Mouse (Mus musculus) adipocyte (in vitro differentiated cells): ENCODE measurements around the gene Copb2.
A peak's percentile ranks its signal among the peaks of the same experiment; 100 is the strongest.

Source experiments
- DNase-seq: peaks from one replicate; pipeline ENCODE4 v3.0.0-alpha.2; 2016; ENCODE audit warnings: low spot score

Copb2 gene

GRCm38 (mm10) chr9:98563137-98564126, at the start of gene Copb2:
Gene Copb2 (plus strand): TSS chr9:98563721.
- peak; percentile 97 for DNase-seq

GRCm38 (mm10) chr9:98523872-98524271, 39.6 kb upstream of the Copb2 start:
- DNase-seq = no peak

GRCm38 (mm10) chr9:98524786-98525542, 38.6 kb upstream of the Copb2 start:
- no peak for DNase-seq

- no peak for DNase-seq
Observed at GRCm38 (mm10) chr9:98525543-98525924, 38.0 kb upstream of the Copb2 start.

GRCm38 (mm10) chr9:98527226-98527625, 36.3 kb upstream of the Copb2 start:
- DNase-seq = no peak

- no peak for DNase-seq
Observed at GRCm38 (mm10) chr9:98529776-98530175, 33.7 kb upstream of the Copb2 start.

- no peak for DNase-seq
Observed at GRCm38 (mm10) chr9:98530999-98531398, 32.5 kb upstream of the Copb2 start.

- no peak for DNase-seq
Observed at GRCm38 (mm10) chr9:98534675-98535280, 28.7 kb upstream of the Copb2 start.

GRCm38 (mm10) chr9:98535763-98536162, 27.8 kb upstream of the Copb2 start:
- DNase-seq = no peak

GRCm38 (mm10) chr9:98538017-98538712, 25.4 kb upstream of the Copb2 start:
- no peak for DNase-seq

GRCm38 (mm10) chr9:98538713-98539360, 24.7 kb upstream of the Copb2 start:
- DNase-seq = peak; percentile 70

GRCm38 (mm10) chr9:98544042-98544441, 19.5 kb upstream of the Copb2 start:
- no peak for DNase-seq

- DNase-seq = peak; percentile 16
Observed at GRCm38 (mm10) chr9:98583852-98584251, 20.3 kb downstream of the Copb2 start.

GRCm38 (mm10) chr9:98600094-98600493, 36.6 kb downstream of the Copb2 start:
- DNase-seq = no peak

- peak; percentile 86 for DNase-seq
Observed at GRCm38 (mm10) chr9:98601156-98601836, 37.8 kb downstream of the Copb2 start, which contains the start of gene Mrps22. Gene Mrps22 (minus strand): TSS chr9:98601660.

GRCm38 (mm10) chr9:98601837-98602359, 38.4 kb downstream of the Copb2 start:
- DNase-seq = no peak

- DNase-seq = no peak
Observed at GRCm38 (mm10) chr9:98604896-98605295, 41.4 kb downstream of the Copb2 start.

GRCm38 (mm10) chr9:98628480-98628879, 65.0 kb downstream of the Copb2 start:
- DNase-seq = no peak

GRCm38 (mm10) chr9:98633287-98634162, 70.0 kb downstream of the Copb2 start:
- DNase-seq = no peak
